Mouse (Mus musculus) Muller cell, postnatal 12 days (primary cell): ENCODE results near the gene Urah.

Experiments used
- DNase-seq: peaks from one replicate; pipeline ENCODE4 v3.0.0-alpha.2; 2015; ENCODE audit errors: inconsistent ontology term

Urah gene

DNA sequence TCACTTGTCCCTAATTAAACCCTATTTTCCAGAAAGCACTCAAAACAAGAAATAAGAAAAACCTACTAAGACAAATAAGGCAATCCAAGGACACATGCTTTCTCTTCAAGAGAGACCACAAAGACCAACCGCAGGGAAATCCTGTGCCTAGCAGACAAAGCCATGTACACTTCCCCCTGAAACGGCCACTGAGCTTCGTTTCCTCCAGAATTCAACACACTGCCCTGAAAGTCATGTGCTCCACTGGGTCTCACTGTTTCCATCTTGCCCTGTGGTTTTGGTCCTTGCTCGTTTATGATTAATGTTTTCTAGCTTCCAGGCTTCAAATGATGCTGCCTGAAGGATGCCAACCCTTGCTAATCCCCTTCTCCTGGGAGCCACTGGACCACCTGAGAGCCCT lies 39.4 kb downstream of the Urah start:
- no peak for DNase-seq

DNA sequence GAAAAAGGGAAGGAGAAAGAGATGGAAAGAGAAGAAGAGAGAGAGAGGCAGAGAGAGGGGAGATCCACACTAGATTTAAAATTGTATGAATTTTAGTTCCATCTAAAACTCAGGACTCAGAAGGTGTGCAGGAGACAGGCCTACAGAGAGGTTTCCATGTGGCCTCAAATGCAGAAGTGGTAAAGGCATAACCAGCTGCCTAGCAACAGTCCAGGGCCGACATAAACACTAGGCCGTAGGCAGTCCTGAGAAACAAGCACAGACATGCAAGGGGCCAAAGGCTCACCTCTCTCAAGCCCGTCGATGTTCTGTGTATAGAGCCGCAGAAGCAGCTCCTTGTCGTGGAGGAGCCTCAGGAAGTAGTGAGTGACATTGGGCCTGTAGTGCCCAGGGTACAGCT lies 42.5 kb downstream of the Urah start:
- DNase-seq = no peak

DNA sequence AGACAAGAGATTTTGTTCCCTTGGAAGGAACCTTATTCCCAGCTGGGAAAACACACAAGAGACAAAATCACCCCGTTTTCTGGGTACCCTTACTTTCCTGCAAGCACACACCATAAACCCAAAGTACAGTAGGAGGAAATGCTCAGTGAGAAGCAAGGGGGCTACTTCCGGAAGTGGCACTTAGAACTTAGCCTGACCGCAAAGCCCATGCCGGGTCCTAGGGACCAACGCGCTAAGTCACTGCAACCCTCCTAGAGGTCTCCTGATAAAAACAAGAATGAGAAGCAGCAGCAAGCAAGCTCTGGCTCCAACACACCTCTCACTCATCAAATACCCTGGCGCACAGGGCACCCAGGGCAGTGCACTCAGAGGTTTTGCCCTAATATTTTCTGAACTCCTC lies 44.5 kb downstream of the Urah start:
- DNase-seq = no peak

DNA sequence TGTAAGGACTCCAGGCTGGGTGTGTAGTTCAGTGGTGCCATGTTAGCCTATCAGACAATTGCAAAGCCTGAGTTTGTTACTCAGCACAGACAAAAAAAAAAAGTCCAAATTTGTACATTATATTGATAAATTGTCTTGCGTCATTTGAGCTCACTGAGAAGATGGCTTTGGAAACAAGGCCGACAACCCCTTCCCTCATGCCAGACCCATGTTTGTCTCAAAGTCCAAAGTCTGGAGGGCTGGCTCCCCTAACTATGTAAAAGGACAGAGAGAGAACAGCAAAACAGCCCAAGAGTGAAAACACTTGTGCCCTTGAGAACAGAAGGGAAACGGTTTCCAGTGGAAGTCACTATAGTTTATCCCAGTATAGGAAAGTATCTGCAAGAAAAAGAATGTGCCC lies 45.6 kb downstream of the Urah start:
- no peak for DNase-seq

DNA sequence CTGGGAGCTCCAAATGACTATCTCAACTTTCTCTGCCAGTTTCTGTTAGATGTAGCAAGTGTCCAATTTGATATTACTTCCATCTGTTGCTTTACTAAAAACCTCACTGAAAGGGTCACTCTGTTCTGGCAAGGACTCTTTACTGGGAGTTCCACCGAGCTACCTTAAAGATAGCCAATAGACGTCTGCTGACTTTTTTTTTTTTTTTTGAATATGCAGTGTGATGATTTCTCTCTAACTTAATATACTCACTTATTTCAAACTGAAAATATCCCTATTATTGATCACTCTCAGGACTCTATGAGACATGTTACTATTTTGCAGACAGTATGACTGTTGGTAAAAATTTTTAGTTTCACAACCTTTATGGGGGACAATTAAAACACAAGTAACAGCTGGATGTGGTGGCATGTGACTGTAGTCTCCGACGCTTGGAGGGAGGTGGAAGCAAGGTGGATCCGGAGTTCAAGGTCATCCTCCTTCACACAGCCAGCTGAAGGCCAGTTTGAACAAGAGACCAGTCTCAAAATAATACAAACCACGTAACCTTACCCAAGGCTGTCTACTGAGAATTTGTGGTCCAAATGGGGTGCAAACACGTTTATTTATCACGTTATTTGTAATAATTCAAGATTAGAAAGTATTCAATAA lies 46.2 kb downstream of the Urah start:
- no peak for DNase-seq

DNA sequence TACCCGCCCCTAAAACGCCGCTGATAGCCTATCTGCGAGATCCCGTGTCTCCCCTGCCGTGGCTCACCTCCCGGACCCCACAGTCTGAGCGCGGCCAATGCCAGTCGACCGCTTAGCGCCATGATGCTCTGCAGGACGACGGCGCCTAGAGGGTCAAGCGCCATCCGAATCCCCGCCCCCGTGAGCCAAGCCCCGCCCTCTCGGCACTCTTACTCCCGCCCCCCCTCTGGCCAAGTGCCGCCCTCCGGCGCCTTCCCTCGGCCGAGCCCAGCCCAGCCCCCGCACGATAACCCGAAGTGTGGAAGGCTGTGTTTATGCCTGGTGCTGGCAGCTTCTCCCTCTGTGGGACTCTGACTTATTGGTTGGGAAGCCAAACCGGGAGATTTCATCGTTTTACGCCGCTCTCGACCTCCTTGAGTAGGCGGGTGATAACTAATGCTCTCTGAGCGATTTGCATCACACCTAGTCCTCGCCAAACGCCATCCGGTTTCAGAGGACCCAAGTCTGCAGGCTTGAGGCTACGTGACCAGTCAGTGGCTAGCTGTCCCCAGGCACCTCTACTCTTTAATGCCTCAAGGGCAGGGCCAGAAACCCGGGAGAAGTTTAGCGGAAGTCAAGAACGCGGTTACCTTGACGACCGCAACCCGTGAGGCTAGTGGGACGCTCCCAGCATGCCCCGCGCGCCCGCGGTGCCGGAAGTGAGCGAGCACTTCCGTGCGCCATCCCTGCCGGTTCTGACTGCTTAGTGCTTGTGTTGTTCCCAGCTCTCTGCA lies 47.1 kb downstream of the Urah start, which contains the start of the genes Psmd13 and Sirt3:
Gene Psmd13 (plus strand): TSS at position 273 of the 773 bp plus-strand sequence.
Gene Sirt3 (minus strand): TSS at position 614 of the 773 bp plus-strand sequence.
- DNase-seq = peak; percentile 96

DNA sequence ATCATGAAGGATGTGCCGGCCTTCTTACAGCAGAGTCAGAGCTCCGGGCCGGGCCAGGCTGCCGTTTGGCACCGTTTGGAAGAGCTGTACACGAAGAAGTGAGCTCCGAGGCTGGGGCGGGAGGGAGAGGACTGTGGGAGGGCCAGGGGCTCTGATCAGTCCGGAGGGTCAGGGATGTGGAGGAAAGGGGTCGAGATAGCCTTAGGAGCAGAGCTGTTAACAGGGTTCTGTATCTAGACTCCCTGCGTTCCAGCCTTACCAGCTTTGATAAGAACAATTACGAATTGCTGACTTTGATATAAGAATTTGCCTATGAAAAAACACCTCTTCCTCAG lies 47.6 kb downstream of the Urah start:
- DNase-seq = no peak
